Mouse (Mus musculus) liver, embryonic 14.5 days (tissue): Measurements from ENCODE around the gene Sgtb.

Experiments
- CTCF ChIP-seq: IDR thresholded peaks from 2 replicates; pipeline ENCODE4 v1.5.1; 2016; ENCODE audit warnings: antibody characterized with exemption, low read depth, control low read depth
- EP300 ChIP-seq: IDR thresholded peaks from 2 replicates; pipeline ENCODE4 v1.6.1; 2016; ENCODE audit warnings: antibody characterized with exemption, low read depth

- TF ChIP-seq CTCF (no peak), EP300 (no peak)
Observed at GRCm38 (mm10) chr13:104144871-104145270, 35.3 kb downstream of the Sgtb start.
